Mouse (Mus musculus): ENCODE results near the gene 4921517D22Rik. TPM values are rescaled to one million over a fixed set of nuclear protein-coding genes. Genes with fewer than 3 reads are reported as not detected.
A peak's percentile ranks its signal among the peaks of the same experiment; 100 is the strongest.
"Not testable (repeated sequence)": the region's sequence is repeated elsewhere in the genome, so short reads cannot be mapped to it uniquely, and the experiment has no call there.

4921517D22Rik gene
- total RNA-seq (2021) = not detected

DNA sequence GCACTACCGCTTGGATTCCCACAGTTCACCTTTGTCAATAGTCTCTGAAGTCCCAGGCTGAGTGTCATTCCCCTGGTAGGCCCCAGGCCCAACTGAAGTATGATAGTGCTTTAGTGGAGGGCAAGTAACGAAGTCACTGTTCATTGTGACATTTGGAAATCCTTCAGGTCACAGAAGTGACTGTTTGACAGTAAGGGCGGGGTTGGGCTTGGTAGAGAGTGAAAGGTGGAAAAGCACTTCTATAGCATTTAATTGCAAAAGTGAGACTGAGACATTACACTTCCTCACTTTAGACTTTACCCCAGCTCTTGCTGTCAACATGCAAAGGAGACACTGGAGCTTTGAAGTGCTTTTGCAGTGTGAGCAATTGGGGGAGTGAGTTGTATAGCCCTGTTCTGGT lies at the start of gene 4921517D22Rik:
Gene 4921517D22Rik (minus strand): TSS at position 101 of the 400 bp plus-strand sequence.
- intact Hi-C loops (cut with DNase I) = no loop called here
- DNase-seq (ENCODE audit: low spot score in 2 of 2) = no peak

DNA sequence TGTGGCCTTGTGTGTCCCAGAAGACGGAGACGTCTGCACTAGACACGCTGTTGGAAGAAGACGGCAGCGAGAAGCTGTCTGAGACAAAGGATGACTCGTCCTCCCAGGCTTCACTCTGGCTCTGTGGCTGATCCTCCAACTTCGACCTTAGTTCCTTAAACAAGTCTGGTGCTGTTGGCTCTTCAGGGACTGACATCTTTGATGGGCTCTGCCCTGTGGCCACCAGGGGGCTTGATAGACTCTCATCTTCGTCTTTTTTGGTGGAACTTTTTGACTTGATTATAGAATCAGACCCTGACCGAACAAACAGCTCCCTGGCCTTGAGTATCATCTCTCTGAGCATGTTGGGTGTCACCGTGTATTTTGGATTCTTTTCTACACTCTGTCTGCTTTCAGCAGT lies 47.8 kb upstream of the 4921517D22Rik start:
- no peak for DNase-seq (ENCODE audit: low spot score in 2 of 2)
- intact Hi-C loops (cut with DNase I) = no loop called here

DNA sequence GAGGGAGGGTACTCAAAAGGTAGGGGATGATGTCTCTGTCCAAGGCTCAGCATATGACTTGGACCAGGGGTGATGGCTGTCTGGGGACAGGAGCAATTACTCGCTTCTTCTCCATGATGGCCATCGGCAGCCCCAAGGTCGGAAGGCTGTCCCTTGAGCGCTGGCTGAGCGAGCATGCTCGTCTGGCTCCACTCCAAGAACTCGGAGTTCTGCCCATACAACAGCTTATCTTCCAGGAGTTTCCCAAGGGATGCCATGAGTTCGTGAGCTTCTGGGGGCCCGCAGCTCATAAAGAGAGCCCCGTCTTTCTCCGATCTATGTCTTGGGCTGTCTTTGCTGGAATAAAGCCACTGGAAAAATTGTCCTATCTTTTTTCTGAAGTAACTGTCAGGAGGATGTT lies 47.2 kb upstream of the 4921517D22Rik start:
- intact Hi-C loops (cut with DNase I) = no loop called here
- DNase-seq (ENCODE audit: low spot score in 2 of 2) = no peak

DNA sequence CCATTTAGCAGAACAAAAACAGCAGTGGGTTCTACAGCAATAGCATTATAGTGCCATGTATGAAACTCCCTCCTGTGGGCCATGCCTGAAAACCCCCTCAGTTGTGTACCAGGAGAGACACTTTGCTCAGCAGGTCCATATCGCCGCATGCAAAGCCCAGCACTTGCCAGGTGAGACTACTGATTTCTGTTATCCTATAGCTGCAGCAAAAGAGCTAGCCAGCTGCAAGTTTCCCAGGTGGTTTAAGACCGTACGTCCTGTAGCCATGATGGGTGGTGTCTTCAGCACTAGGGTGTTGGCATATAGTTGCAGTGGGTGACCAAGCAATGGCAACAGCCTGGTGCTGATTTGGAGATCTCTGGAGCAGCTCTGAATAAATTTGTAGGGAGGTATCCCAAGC lies 45.5 kb upstream of the 4921517D22Rik start:
- intact Hi-C loops (cut with DNase I) = no loop called here
- DNase-seq (ENCODE audit: low spot score in 2 of 2) = no peak

DNA sequence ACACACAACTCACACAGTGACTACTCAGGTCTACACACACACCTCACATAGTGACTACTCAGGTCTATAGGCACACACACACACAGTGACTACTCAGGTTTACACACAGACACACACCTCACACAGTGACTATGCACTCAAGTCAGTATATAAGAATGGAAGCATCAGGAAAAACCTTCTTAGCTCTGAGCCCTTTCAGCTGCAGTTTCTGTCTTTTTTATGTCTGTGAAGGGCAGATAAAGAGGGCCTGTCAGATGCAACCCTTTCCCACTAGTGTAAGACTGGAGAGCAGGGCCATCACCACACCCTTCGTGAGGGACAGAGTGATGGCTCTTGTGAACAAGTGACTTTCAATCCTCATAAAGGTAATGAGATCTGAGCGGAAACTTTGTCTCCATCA lies 44.5 kb upstream of the 4921517D22Rik start:
- DNase-seq (ENCODE audit: low spot score in 2 of 2) = no peak
- intact Hi-C loops (cut with DNase I) = no loop called here

DNA sequence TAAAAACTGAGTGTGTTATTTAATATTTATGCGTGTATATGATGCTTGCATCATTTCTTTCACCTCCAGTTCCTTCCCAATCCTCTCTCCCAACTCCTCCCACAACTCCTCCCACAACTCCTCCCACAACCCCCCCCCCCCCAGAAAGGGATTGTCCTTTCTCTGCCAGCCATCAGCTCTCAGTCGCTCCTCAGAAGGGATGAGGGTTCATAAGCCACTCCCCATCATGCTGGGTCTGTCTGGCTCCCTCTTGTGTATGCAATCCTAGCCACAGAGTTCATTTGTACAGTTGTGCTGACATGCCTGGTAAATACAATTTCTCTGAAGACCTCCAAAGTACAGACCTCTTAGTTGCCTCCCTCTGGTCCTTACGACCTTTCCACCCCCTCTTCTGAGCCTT lies 41.3 kb upstream of the 4921517D22Rik start:
- intact Hi-C loops (cut with DNase I) = no loop called here
- DNase-seq (ENCODE audit: low spot score in 2 of 2) = no peak

DNA sequence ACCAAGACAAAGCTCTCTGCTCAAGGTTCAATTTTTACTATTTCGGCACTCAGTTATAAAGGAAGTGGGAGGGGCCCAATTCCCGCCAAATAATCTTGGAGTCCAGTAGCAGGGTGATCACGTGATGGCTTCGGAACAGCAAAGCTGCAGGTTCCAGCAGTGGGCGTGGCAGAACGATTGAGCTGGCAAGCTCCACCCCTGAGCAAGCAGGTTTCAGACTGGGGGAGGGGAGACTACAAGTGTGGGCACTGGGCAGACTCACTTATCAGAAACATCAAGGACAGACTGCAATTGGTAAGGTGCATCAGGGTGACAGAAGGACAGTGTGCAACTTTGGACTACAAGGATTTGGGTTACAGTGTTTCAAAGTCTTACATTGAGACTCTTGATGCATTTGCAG lies 40.4 kb upstream of the 4921517D22Rik start:
- DNase-seq (ENCODE audit: low spot score in 2 of 2); intact Hi-C loops (cut with DNase I): not testable (repeated sequence)

DNA sequence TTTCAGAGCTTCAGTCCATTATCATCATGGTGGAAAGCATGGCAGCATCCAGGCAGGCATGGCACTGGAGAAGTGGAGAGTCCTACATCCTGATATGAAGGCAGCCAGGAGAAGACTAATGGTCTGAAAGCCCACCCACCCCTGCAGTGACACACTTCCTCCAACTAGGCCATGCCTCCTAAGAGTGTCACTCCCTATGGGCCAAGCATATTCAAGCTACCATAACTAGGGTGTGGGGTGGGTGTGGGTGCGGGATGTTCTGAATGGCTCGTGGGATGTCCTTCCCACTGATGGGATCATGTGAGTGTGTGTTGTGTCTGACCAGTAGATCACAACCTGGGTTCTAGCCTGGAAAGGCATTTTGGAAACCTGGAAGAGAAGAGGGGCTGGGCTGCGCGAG lies 40.0 kb upstream of the 4921517D22Rik start:
- intact Hi-C loops (cut with DNase I) = no loop called here

DNA sequence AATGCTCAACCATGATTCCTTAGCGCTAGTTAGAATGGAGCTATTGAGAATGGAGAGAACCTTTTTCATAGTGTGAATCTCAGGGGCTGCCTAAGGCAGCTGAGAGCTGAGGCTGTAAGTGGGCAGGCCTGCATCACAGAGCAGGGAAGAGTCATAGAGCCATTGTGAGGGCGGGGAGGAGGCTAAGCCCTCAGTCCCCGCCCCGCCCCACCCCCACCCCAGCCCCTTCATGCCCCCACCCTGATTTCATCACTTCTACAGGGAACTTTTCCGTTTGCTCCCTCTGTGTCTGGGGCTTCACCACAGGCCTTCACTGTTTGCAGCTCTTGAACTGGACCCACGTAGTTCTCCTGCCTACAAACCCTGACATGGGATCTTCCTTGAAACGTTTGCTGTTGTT lies 37.7 kb upstream of the 4921517D22Rik start, which contains the start of gene Spata31d1d:
Gene Spata31d1d (minus strand): TSS at position 101 of the 400 bp plus-strand sequence.
- DNase-seq (ENCODE audit: low spot score in 2 of 2) = no peak
- intact Hi-C loops (cut with DNase I) = no loop called here

More for the DNA sequence above, 40.0 kb upstream of the 4921517D22Rik start:
- no peak for DNase-seq (ENCODE audit: low spot score in 2 of 2)

DNA sequence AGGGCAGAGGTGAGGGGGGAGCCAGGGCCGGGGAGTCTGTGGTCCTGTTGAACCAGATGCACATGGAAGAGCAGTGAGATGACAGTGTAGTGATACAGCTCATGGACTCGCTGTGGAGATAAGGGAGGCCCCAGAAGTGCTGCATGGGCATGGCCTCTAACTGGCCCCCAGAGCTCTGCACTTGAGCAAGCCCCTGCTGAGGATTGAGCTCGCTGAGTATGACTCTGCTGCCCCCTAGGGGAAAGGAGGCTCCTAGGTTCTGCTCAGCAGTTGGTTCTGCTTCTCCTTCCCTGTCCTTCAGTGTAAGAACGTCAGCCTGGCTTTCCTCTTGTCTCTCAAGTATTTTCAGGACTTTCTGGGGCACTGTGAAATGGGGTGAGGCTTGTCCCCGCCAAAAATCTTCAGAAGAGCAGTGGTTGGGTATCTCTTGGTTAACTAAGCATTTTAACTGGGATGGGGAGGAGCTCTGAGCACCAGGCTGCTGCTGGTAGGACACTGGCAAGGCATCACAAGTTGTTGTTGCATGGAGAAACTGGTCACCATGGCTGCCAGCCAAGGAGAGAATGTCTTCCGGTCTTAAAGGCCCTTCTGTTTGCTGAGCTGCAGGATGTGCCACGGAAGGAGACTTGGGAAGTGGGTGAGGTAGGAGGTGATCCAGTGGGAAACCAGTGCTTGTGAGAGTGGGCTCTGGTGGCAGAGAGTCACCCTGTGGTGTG lies 34.6 kb upstream of the 4921517D22Rik start:
- DNase-seq (ENCODE audit: low spot score in 2 of 2) = peak; percentile 77 to 82
- intact Hi-C loops (cut with DNase I) = loop anchor here (5.0 kb wide), 1 partner anchor 91 kb away; no protein-coding TSS in a partner anchor

DNA sequence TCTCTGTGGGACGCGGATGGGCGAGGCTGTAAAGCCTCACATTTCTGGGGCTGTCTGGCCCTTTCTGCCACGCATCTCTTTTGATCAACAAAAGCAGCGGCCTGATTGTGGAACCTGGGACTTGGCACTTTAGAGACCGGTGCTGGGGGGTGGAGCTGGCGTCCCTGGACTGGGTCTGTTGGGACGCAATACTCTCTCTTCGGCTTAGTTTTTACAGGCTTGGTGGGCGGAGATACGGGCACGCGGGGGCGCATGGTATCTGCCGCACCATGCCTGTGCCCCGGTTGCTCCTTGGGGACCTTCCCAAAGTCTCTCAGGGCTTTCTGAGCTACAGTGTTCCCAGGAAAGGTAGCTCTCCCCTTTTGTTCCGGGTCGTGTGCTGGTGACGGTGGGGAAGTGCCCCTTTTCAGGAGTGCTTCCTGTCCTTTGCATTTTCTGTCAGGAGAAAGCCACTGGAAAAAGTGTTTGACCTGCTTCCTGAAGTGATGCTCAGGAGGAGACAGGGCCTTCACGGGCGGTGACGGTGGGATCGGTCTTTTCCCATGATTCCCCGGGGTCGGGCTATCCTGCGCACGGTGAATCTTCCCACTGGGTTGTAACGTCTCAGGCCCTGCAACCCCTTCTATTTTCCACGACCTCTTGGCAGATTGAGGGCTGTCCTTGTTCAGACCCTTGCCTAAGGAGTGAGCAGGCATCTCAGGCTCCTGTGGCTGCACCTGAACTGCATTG lies 32.4 kb upstream of the 4921517D22Rik start:
- intact Hi-C loops (cut with DNase I) = loop anchor here (5.0 kb wide), 1 partner anchor 89 kb away; no protein-coding TSS in a partner anchor
- DNase-seq (ENCODE audit: low spot score in 2 of 2) = no peak

DNA sequence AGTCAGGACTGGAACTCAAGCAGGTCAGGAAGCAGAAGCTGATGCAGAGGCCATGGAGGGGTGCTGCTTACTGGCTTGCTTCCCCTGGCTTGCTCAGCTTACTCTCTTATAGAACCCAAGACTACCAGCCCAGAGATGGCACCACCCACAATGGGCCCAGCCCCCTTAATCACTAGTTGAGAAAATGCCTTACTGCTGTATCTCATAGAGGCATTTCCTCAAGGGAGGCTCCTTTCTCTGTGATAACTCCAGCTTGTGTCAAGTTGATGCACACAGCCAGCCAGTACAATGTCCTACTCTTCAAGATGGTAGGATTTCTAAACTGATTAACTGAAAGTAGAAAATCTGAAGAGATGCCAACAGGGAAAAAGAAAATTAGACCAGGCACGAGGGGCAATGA lies 28.2 kb upstream of the 4921517D22Rik start:
- intact Hi-C loops (cut with DNase I); DNase-seq (ENCODE audit: low spot score in 2 of 2): not testable (repeated sequence)

DNA sequence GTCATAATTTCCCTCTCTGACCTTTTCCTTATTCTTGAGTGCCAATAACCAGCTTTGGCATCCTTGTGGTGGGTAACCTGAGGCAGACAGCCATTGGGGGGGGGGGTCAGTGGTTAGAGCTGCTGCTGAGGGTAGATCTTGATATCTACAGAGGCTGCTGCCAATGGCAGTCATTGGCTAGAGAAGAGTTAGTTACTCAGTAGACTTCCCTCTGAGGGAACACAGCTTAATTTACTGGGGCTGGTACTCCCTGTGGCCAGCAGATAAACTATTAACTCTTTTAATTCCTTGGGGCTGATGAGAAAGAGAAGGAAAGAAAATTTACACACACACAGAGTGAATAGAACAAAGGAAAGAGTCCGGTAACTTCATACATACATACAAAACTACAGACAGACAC lies 25.6 kb upstream of the 4921517D22Rik start:
- intact Hi-C loops (cut with DNase I) = no loop called here
- no peak for DNase-seq (ENCODE audit: low spot score in 2 of 2)

DNA sequence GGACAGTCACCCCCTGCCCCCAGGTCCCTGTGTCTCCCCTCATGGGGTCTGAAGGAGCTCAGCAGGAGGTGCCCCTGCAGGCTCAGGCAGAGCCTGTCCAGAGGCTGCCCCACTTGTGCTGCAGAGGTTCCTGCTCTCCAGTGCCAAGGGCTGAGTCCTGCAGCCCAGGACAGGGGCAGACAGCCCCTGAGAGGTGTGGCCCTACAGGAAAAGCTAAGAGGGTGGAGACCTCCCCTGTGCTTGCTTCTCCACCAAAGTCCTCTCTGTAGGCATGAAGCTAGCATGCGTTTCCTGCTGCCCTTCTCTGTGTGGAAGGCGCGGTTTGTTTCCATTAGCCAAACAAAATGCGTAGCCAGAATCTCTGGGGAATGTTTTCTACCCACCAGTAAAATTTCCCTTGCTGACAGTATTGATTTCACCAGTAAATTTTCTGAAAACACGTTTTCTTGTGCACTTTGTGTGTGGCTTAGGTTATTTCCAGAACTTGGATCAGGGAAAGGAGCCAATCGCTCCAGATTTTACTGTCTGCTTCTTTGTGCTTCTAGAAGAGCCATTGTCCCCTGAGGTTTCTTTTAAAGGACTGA lies 25.0 kb upstream of the 4921517D22Rik start:
- DNase-seq (ENCODE audit: low spot score in 2 of 2) = not testable (repeated sequence)

DNA sequence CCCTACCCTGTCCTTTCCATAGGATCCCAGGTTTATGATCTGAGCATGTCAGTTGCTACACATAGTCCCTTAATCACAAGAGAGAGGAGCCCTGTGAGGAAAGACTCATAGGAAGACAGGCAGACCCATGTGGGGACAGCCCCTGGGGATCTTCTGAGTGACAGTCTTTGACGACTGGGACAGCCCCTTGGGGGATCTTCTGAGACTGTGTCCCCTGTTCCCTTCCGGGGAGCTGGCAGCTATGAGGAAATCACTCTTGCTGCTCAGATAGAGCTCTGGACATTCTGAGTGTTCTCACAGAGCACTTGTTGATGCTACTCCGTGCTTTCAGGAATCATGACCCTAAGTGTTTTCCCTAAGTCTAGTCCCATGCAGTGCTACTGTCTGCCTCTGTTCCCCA lies 19.8 kb upstream of the 4921517D22Rik start:
- DNase-seq (ENCODE audit: low spot score in 2 of 2) = no peak
- intact Hi-C loops (cut with DNase I) = no loop called here

More for the DNA sequence above, 25.0 kb upstream of the 4921517D22Rik start:
- intact Hi-C loops (cut with DNase I) = not testable (repeated sequence)

DNA sequence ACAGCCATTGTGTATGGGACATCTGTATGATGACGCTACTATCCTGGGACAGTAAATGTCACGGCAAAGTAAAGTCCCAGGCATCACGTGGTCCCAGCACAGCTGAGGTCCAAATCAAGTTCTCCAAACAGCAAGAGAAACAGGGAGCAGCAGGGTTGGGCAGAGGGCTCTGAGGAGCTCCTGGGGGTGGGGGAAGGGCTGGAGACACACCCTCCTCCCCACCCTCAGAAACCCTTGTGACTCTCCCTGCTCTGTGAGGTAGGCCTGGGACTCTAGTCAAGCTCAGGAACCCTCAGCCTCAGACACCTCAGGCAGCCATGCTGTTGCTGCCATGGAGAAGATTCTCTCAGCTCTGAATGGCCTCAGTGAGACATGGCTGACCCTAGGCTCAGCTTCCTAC lies 18.1 kb upstream of the 4921517D22Rik start, which contains the start of gene Spata31d1b:
Gene Spata31d1b (plus strand): TSS at position 301 of the 400 bp plus-strand sequence.
- intact Hi-C loops (cut with DNase I) = not testable (repeated sequence)

DNA sequence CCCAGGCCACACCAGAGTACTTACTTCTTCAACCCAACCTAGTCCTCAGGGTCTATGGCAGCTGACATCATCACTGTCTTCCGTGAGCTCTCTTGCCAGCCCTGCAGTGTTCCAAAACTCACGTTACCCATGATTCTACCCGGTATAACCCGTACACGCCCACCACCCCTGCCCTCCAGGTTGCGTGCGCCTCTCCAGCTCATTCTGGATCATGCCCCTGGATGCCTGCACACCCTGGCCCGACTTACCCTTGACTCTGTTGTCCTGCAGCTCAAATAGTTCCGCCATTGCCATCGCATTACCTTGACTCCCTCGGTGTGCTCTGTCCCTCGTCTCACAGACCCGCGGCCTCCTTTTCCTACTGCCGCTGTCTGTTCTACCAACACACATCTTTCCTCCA lies 16.3 kb upstream of the 4921517D22Rik start, which contains the start of gene Spata31d1a:
Gene Spata31d1a (minus strand): TSS at position 101 of the 400 bp plus-strand sequence.
- intact Hi-C loops (cut with DNase I) = no loop called here
- DNase-seq (ENCODE audit: low spot score in 2 of 2) = no peak

More for the DNA sequence above, 18.1 kb upstream of the 4921517D22Rik start, which contains the start of gene Spata31d1b:
- not testable (repeated sequence) for DNase-seq (ENCODE audit: low spot score in 2 of 2)

DNA sequence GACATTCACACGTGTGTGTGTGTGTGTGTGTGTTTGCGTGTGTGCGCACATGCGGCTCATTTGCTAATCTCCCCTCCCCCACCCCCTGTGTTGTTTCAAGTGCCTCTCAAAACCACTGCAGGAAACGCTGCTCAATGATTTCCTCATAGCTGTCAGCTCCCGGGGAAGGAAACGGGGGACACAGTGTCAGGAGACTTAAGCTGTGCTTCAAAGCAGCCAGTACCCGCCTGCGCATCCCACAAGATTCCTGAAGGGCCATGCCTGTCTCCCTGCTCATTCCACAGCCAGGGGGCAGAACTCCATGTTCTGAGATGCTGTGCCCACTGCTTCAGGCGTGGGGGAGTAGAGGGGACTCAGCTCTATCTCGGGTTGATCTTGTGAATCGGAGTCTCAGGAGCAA lies 10.7 kb upstream of the 4921517D22Rik start:
- intact Hi-C loops (cut with DNase I) = no loop called here
- DNase-seq (ENCODE audit: low spot score in 2 of 2) = peak in 1 of 2 experiments; percentile 18

DNA sequence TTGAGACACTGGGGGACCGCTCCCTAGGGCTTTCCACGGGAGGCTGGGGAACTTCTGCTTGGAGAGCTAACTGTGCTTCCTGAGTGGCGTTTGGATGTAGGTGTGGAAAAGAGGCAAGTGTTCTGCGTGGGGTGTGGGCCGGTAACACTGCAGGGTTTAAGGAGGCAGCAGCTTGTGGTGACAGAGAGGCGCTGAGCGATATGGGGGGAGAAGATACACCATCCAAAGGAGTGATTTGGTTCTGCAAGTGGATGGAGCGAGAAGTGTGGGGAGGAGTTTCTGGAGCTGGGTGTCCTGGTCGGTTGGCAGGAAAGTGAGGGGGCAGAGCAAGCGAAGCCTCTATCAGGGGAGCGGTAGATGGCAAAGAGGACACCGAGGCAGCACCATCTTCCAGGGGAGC lies 9.6 kb upstream of the 4921517D22Rik start:
- DNase-seq (ENCODE audit: low spot score in 2 of 2) = peak; percentile 50 to 53
- intact Hi-C loops (cut with DNase I) = no loop called here

DNA sequence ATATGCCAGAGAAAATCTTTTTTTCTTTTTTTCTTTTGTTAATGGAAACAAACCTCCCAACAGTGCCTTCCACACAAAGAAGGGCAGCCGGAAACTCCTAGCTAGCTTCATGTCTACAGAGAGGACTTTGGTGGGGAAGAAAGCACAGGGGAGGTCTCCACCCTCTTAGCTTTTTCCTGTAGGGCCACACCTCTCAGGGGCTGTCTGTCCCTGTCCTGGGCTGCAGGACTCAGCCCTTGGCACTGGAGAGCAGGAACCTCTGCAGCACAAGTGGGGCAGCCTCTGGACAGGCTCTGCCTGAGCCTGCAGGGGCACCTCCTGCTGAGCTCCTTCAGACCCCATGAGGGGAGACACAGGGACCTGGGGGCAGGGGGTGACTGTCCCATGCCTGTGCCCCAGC lies 6.2 kb upstream of the 4921517D22Rik start:
- DNase-seq (ENCODE audit: low spot score in 2 of 2); intact Hi-C loops (cut with DNase I): not testable (repeated sequence)
